Mouse (Mus musculus) embryonic fibroblast, embryonic 13.5 days (primary cell): ENCODE measurements at regions not wholly inside any gene's neighbourhood (a gene's known extent, or its start where the extent isn't known, plus 50 kb on each side); places are given as distances from the start of the nearest gene placed in this dataset.

Source experiments
- H3K27ac ChIP-seq: 2 replicates; pipeline ENCODE4 v1.5.1; 2012; ENCODE audit warnings: low read length, control low read depth, inconsistent platforms; ENCODE audit not compliant: insufficient read depth
- H3K4me1 ChIP-seq: 2 replicates; pipeline ENCODE4 v1.6.1; 2011; ENCODE audit warnings: low read length; ENCODE audit not compliant: control insufficient read depth, insufficient read depth
- H3K4me3 ChIP-seq: 2 replicates; pipeline ENCODE4 v1.5.1; 2011; ENCODE audit warnings: mild to moderate bottlenecking, control low read depth, low read length; ENCODE audit not compliant: insufficient read depth
- CTCF ChIP-seq: IDR thresholded peaks from 2 replicates; pipeline ENCODE4 v1.5.1; 2011; ENCODE audit warnings: mild to moderate bottlenecking, control low read depth, low read length, moderate library complexity, borderline replicate concordance; ENCODE audit not compliant: insufficient read depth
- POLR2A ChIP-seq: IDR thresholded peaks from 2 replicates; pipeline ENCODE4 v1.6.1; 2011; ENCODE audit warnings: low read depth, mild to moderate bottlenecking, control low read depth, low read length, moderate library complexity

- 0 out of 2 replicates have a peak, but pooled peaks cover 6% of the 10 kb centered on the region for H3K4me1 ChIP-seq
- H3K27ac ChIP-seq: no peak overlapping the region
- H3K4me3 ChIP-seq: no peak overlapping the region
- TF ChIP-seq CTCF (no peak), POLR2A (no peak)
Measured at GRCm38 (mm10) chr3:159782222-159782844, 57.1 kb upstream of the Wls start.

GRCm38 (mm10) chr3:159787776-159788175, 51.7 kb upstream of the Wls start:
- no peak for TF ChIP-seq CTCF
- no peak for TF ChIP-seq POLR2A
- Histone ChIP-seq H3K27ac (no peak overlapping the region), H3K4me3 (no peak overlapping the region), H3K4me1 (0 out of 2 replicates have a peak, but pooled peaks cover under 1% of the 10 kb centered on the region)
